Mouse (Mus musculus) naive thymus-derived CD4-positive, alpha-beta T cell, adult 5 months (primary cell): Measurements from ENCODE around the gene Olfr592. TPM values are rescaled to one million over a fixed set of nuclear protein-coding genes. Genes with fewer than 3 reads are reported as not detected.

ENCODE experiments used
- polyA plus RNA-seq: library from polyadenylated mRNA; unstranded; fragments of 100-300 nt; shearing (Covaris generic); gene quantifications from one replicate; pipeline ENCODE4 v1.2.1, GENCODE M21; 2017

The Olfr592 gene
- not detected for polyA plus RNA-seq

DNA sequence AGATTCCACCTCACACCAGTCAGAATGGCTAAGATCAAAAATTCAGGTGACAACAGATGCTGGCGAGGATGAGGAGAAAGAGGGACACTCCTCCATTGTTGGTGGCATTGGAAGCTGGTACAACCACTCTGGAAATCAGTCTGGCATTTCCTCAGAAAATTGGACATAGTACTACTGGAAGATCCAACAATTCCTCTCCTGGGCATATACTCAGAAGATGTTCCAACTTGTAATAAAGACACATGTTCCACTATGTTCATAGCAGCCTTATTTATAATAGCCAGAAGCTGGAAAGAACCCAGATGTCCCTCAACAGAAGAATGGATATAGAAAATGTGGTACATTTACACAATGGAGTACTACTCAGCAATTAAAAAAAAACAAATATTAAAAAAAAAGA is at the start of gene Olfr592:
TSS of gene Olfr592 (plus strand) at position 301 of the 400 bp plus-strand sequence.

DNA sequence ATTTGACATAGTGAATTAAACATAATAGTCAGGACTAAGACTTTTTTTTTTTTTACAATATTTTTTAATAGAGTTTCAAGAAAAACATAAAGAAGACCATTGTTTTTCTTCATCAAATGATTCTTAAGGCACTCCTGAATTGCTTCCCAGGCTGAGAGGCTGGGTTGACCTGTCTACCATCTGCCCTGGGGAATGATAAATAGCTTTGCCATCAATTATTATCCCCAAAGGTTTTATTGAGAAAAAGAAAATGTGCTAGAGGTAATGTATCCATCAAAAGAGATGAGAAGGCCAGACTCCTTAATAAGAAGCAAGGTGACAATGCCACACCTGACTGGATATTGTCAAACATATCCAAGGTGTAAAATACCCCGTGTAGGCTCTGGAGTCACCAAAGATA is 44.0 kb upstream of the Olfr592 start, which contains the start of gene Olfr588-ps1:
TSS of gene Olfr588-ps1 (plus strand) at position 301 of the 400 bp plus-strand sequence.

GRCm38 (mm10) chr7:103156256-103156655 is 28.3 kb upstream of the Olfr592 start, which contains the start of gene Olfr589:
Olfr589 (minus strand) TSS chr7:103156356.

GRCm38 (mm10) chr7:103178240-103178639 is 6.4 kb upstream of the Olfr592 start, which contains the start of gene Olfr591:
Olfr591 (minus strand) TSS chr7:103178340.

DNA sequence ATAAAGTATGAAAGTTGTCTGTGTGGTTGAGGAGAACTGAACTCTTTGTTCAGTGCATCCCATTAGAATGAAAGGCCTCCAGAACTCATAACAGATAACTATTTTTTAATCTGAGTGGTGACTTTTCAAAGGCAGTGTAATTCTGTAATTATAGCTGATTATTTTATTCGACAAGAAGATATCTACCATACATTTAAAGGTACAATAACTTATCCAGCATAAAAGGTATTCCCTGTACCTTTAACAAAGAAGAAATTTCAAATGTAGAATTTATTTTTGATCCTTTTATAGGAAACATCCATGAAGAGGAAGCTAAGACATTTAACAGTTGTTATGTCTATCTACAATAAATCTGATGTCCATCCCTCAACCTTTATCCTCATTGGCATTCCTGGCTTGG is 27.0 kb downstream of the Olfr592 start, which contains the start of gene Olfr593:
TSS of gene Olfr593 (plus strand) at position 301 of the 400 bp plus-strand sequence.

GRCm38 (mm10) chr7:103216696-103217095 is 32.1 kb downstream of the Olfr592 start, which contains the start of gene Olfr594:
Olfr594 (plus strand) TSS chr7:103216996.

Other genes starting within 250 kb of the Olfr592 start
- 0.66 TPM for gene Olfr573-ps1, start 242.2 kb upstream of the Olfr592 start, polyA plus RNA-seq
- gene Olfr574, start 236.3 kb upstream of the Olfr592 start, polyA plus RNA-seq: not detected
- not detected for gene Olfr575, start 226.0 kb upstream of the Olfr592 start, polyA plus RNA-seq
- gene Olfr576, start 222.1 kb upstream of the Olfr592 start, polyA plus RNA-seq: not detected
- not detected for gene Olfr577, start 208.9 kb upstream of the Olfr592 start, polyA plus RNA-seq
- not detected for gene Olfr578, start 195.5 kb upstream of the Olfr592 start, polyA plus RNA-seq
- gene Olfr582, start 146.8 kb upstream of the Olfr592 start, polyA plus RNA-seq: not detected
- not detected for gene Olfr583, start 133.5 kb upstream of the Olfr592 start, polyA plus RNA-seq
- gene Olfr584, start 102.9 kb upstream of the Olfr592 start, polyA plus RNA-seq: not detected
- gene Olfr585, start 87.1 kb upstream of the Olfr592 start, polyA plus RNA-seq: not detected
- not detected for gene Olfr586, start 59.2 kb upstream of the Olfr592 start, polyA plus RNA-seq
- 0.12 TPM for gene Olfr588-ps1, start 43.9 kb upstream of the Olfr592 start, polyA plus RNA-seq
- not detected for gene Olfr589, start 28.4 kb upstream of the Olfr592 start, polyA plus RNA-seq
- not detected for gene Olfr591, start 6.5 kb upstream of the Olfr592 start, polyA plus RNA-seq
- not detected for gene Olfr593, start 27.1 kb downstream of the Olfr592 start, polyA plus RNA-seq
- 0.21 TPM for gene Olfr594, start 32.2 kb downstream of the Olfr592 start, polyA plus RNA-seq
- gene Usp17ld, start 67.7 kb downstream of the Olfr592 start, polyA plus RNA-seq: not detected
- not detected for gene Olfr596, start 120.8 kb downstream of the Olfr592 start, polyA plus RNA-seq
- 0.25 TPM for gene Olfr597, start 131.5 kb downstream of the Olfr592 start, polyA plus RNA-seq
- gene Olfr598, start 138.8 kb downstream of the Olfr592 start, polyA plus RNA-seq: not detected
- gene Olfr599, start 151.1 kb downstream of the Olfr592 start, polyA plus RNA-seq: not detected
- gene Olfr600, start 164.9 kb downstream of the Olfr592 start, polyA plus RNA-seq: not detected
- gene Olfr601, start 177.9 kb downstream of the Olfr592 start, polyA plus RNA-seq: not detected
- gene Olfr603, start 201.4 kb downstream of the Olfr592 start, polyA plus RNA-seq: not detected
- not detected for gene Usp17lc, start 230.3 kb downstream of the Olfr592 start, polyA plus RNA-seq